16 mouse cellular contexts compared by ENCODE assay signal in the genomic region with DNA sequence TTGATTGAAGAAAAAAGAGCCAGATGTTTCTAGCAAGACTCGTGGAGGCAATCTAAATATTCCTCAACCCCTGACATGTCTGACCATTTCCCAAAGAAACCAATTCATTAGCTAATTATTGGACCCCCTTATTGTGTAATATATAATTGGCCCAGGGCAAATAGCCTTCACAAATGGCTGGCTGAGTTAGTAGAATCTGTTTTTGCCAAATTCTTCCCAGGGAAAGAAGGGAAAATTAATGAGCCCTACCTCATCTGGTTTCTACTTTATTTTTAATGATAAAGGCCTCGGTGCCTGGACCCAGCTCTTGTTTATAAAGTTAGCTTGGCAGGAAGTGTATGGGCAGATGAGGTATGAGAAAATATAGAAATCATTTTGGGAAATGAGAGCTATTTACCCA.
"Had no signal": no experiment of that assay in that cellular context is flagged by ENCODE, and none has a peak within 500 bp of the region (broad histone marks: within the 10 kb centered on the region; RNA-seq: fewer than 3 reads in every experiment).

No protein-coding gene starts in this region.

- H3K4me1 ChIP-seq: neural tube, embryonic 12.5 days; neural tube, embryonic 13.5 days; neural tube, embryonic 15.5 days; stomach, embryonic 15.5 days had no signal

- H3K4me3 ChIP-seq: neural tube, embryonic 12.5 days; neural tube, embryonic 13.5 days; neural tube, embryonic 15.5 days; stomach, embryonic 15.5 days had no signal

- DNase-seq: retina, postnatal 1 day; right cerebral cortex, adult 18-20 months; right cerebral cortex, postnatal 14 days; right cerebral cortex, postnatal 25 days; right cerebral cortex, postnatal 4 days; thymus, adult 18-20 months; thymus, adult 2 months; thymus, postnatal 14 days; thymus, postnatal 25 days; thymus, postnatal 36 days; thymus, postnatal 4 days had no signal

- H3K4me2 ChIP-seq: neural tube, embryonic 12.5 days; neural tube, embryonic 13.5 days; neural tube, embryonic 15.5 days; stomach, embryonic 15.5 days had no signal

- H3K9me3 ChIP-seq: neural tube, embryonic 12.5 days; neural tube, embryonic 13.5 days; neural tube, embryonic 15.5 days; stomach, embryonic 15.5 days had no signal

- H3K27ac ChIP-seq: neural tube, embryonic 12.5 days; neural tube, embryonic 13.5 days; neural tube, embryonic 15.5 days; stomach, embryonic 15.5 days; stomach, postnatal 0 days had no signal

- H3K36me3 ChIP-seq: neural tube, embryonic 12.5 days; neural tube, embryonic 13.5 days; neural tube, embryonic 15.5 days; stomach, embryonic 15.5 days had no signal

- H3K27me3 ChIP-seq: neural tube, embryonic 12.5 days; neural tube, embryonic 13.5 days; neural tube, embryonic 15.5 days; stomach, embryonic 15.5 days had no signal

- H3K9ac ChIP-seq: neural tube, embryonic 12.5 days; neural tube, embryonic 13.5 days; neural tube, embryonic 15.5 days; stomach, embryonic 15.5 days had no signal
